Mouse (Mus musculus) E14TG2a.4 (cell line): ENCODE data around the gene Ppp2r2c.
A peak's percentile ranks its signal among the peaks of the same experiment; 100 is the strongest.

Experiments used
- H3K27me3 ChIP-seq: 2 replicates; pipeline ENCODE4 v1.6.1; 2014; ENCODE audit warnings: low read length, control low read depth; ENCODE audit not compliant: insufficient read depth
- H3K36me3 ChIP-seq: 2 replicates; pipeline ENCODE4 v1.6.1; 2014; ENCODE audit warnings: low read length, control low read depth; ENCODE audit not compliant: insufficient read depth
- H3K4me1 ChIP-seq: replicated peaks from 2 replicates; pipeline ENCODE4 v1.6.1; 2014; ENCODE audit warnings: low read depth, low read length, control low read depth
- H3K4me3 ChIP-seq: replicated peaks from 2 replicates; pipeline ENCODE4 v1.5.1; 2014; ENCODE audit warnings: mild to moderate bottlenecking, low read length
- H3K9me3 ChIP-seq: 2 replicates; pipeline ENCODE4 v1.6.1; 2014; ENCODE audit warnings: low read length, control low read depth
- CTCF ChIP-seq: conservative IDR thresholded peaks from 2 replicates; pipeline ENCODE4 v1.5.1; 2014; ENCODE audit warnings: low read length
- NANOG ChIP-seq: IDR thresholded peaks from 2 replicates; pipeline ENCODE4 v1.6.1; 2014; ENCODE audit warnings: borderline replicate concordance, low read length, mixed read lengths
- POU5F1 ChIP-seq: IDR thresholded peaks from 2 replicates; pipeline ENCODE4 v1.6.1; 2014; ENCODE audit warnings: low read length, borderline replicate concordance

The Ppp2r2c gene

GRCm38 (mm10) chr5:36950871-36951270 lies 82.6 kb downstream of the Ppp2r2c start:
- Histone ChIP-seq H3K27me3 (no peaks in the 10 kb centered on the region), H3K36me3 (0 out of 2 replicates have a peak, but pooled peaks cover 4% of the 10 kb centered on the region), H3K4me1 (peaks cover 6% of the 10 kb centered on the region), H3K4me3 (no peak overlapping the region), H3K9me3 (peaks cover 7% of the 10 kb centered on the region; the same call in 1 of the 2 replicates)
- TF ChIP-seq CTCF: peak; percentile 43
- no peak for TF ChIP-seq NANOG

- no peak for TF ChIP-seq POU5F1
- no peak for TF ChIP-seq CTCF
- no peak for TF ChIP-seq NANOG
Measured at GRCm38 (mm10) chr5:36952311-36952710, 84.0 kb downstream of the Ppp2r2c start.

GRCm38 (mm10) chr5:36955366-36955765 lies 87.1 kb downstream of the Ppp2r2c start:
- Histone ChIP-seq H3K9me3 (peaks cover 7% of the 10 kb centered on the region; the same call in 1 of the 2 replicates), H3K4me3 (no peak overlapping the region), H3K27me3 (no peaks in the 10 kb centered on the region), H3K4me1 (no peaks in the 10 kb centered on the region), H3K36me3 (no peaks in the 10 kb centered on the region)
- TF ChIP-seq CTCF: peak; percentile 77
- no peak for TF ChIP-seq NANOG
- TF ChIP-seq POU5F1: no peak

More at GRCm38 (mm10) chr5:36952311-36952710, 84.0 kb downstream of the Ppp2r2c start:
- Histone ChIP-seq H3K27me3 (no peaks in the 10 kb centered on the region), H3K4me3 (no peak overlapping the region), H3K36me3 (0 out of 2 replicates have a peak, but pooled peaks cover 1% of the 10 kb centered on the region), H3K4me1 (no peaks in the 10 kb centered on the region), H3K9me3 (peaks cover 7% of the 10 kb centered on the region; the same call in 1 of the 2 replicates)

GRCm38 (mm10) chr5:36958837-36959236 lies 90.5 kb downstream of the Ppp2r2c start:
- no peak overlapping the region for H3K4me3 ChIP-seq
- no peaks in the 10 kb centered on the region for H3K27me3 ChIP-seq
- H3K9me3 ChIP-seq: 0 out of 2 replicates have a peak, but pooled peaks cover 3% of the 10 kb centered on the region
- H3K4me1 ChIP-seq: no peaks in the 10 kb centered on the region; the same call in 1 of the 2 replicates
- TF ChIP-seq CTCF (peak; percentile 73), NANOG (no peak)
- no peaks in the 10 kb centered on the region for H3K36me3 ChIP-seq

GRCm38 (mm10) chr5:36960501-36960900 lies 92.2 kb downstream of the Ppp2r2c start:
- TF ChIP-seq POU5F1 (no peak), CTCF (no peak), NANOG (no peak)
- Histone ChIP-seq H3K4me3 (no peak overlapping the region), H3K27me3 (no peaks in the 10 kb centered on the region), H3K4me1 (no peaks in the 10 kb centered on the region; the same call in 1 of the 2 replicates), H3K36me3 (peaks cover 6% of the 10 kb centered on the region), H3K9me3 (no peaks in the 10 kb centered on the region)

GRCm38 (mm10) chr5:36971587-36971986 lies 103.3 kb downstream of the Ppp2r2c start:
- Histone ChIP-seq H3K36me3 (peaks cover 85% of the 10 kb centered on the region), H3K4me3 (no peak overlapping the region), H3K9me3 (no peaks in the 10 kb centered on the region), H3K4me1 (no peaks in the 10 kb centered on the region), H3K27me3 (no peaks in the 10 kb centered on the region)
- TF ChIP-seq NANOG (no peak), CTCF (no peak), POU5F1 (no peak)

- H3K36me3 ChIP-seq: peaks cover 69% of the 10 kb centered on the region
- no peak for TF ChIP-seq NANOG
- TF ChIP-seq CTCF: no peak
- no peak for TF ChIP-seq POU5F1
- H3K27me3 ChIP-seq: no peaks in the 10 kb centered on the region
- no peak overlapping the region for H3K4me3 ChIP-seq
- H3K4me1 ChIP-seq: peaks cover 14% of the 10 kb centered on the region
- H3K9me3 ChIP-seq: no peaks in the 10 kb centered on the region
Measured at GRCm38 (mm10) chr5:36975336-36975735, 107.0 kb downstream of the Ppp2r2c start.

- no peak overlapping the region for H3K4me3 ChIP-seq
- no peak for TF ChIP-seq CTCF
- no peak for TF ChIP-seq NANOG
- TF ChIP-seq POU5F1: no peak
- no peaks in the 10 kb centered on the region for H3K9me3 ChIP-seq
- no peaks in the 10 kb centered on the region for H3K27me3 ChIP-seq
- peaks cover 24% of the 10 kb centered on the region for H3K4me1 ChIP-seq
- H3K36me3 ChIP-seq: peaks cover 57% of the 10 kb centered on the region
Measured at GRCm38 (mm10) chr5:36977809-36978208, 109.5 kb downstream of the Ppp2r2c start.

- no peak for TF ChIP-seq NANOG
- no peak for TF ChIP-seq POU5F1
- no peak for TF ChIP-seq CTCF
- no peaks in the 10 kb centered on the region for H3K9me3 ChIP-seq
- H3K27me3 ChIP-seq: no peaks in the 10 kb centered on the region
- H3K4me1 ChIP-seq: peaks cover 24% of the 10 kb centered on the region
- H3K36me3 ChIP-seq: peaks cover 45% of the 10 kb centered on the region
- no peak overlapping the region for H3K4me3 ChIP-seq
Measured at GRCm38 (mm10) chr5:36979001-36979400, 110.7 kb downstream of the Ppp2r2c start.
